Mouse (Mus musculus) inflammation-experienced regulatory T-cells, adult 6 months (primary cell): ENCODE data around the gene Ptprg. TPM values are rescaled to one million over a fixed set of nuclear protein-coding genes. Genes with fewer than 3 reads are reported as not detected.

Experiments
- ATAC-seq: one replicate; pipeline ENCODE4 v1.8.0; 2017
- polyA plus RNA-seq, 3 experiments: library from polyadenylated mRNA; unstranded; fragments of 100-300 nt; shearing (Covaris generic); gene quantifications; one replicate each; pipeline ENCODE4 v1.2.1; 2017

The Ptprg gene
- polyA plus RNA-seq, 3 experiments from 2014 or later = 0.24 TPM; not detected in 2

DNA sequence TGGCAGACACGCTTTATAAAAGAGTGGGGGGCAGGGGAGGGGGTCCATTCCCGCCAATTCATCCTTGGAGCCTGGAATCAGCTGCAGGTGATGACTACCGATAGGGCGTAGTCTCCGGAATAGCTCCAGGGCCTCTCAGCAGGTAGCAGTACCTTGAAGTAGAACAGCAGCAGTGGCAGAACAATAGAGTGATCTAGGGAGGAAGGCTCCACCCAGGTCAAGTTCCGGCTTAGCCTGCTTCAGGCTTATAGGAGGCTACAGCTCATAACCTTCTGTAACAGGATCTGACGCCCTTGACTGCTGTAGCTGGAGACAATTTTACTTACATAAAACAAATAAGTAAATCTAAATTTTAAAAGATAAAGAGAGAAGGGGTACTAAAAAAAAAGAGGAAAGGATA lies 554.1 kb downstream of the Ptprg start:
- no peak for ATAC-seq

DNA sequence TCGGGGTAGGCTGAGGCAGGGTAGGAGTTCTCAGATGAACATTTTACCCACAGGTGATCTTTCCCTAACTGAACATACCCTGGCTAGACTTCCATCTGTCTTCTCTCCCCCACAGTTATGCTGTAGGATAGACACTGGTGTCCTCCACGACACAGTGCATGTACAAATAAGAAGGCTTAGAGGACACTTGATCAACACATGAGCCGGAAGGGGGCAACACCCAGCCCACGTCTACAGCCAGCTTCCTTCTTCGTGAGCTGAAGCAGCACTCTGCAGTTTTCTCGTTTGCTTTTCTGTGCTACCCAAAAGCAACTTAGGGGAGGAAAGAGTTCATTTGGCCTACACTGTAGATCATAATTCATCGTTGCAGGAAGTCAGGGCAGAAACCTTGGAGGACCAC lies 554.7 kb downstream of the Ptprg start:
- no peak for ATAC-seq

DNA sequence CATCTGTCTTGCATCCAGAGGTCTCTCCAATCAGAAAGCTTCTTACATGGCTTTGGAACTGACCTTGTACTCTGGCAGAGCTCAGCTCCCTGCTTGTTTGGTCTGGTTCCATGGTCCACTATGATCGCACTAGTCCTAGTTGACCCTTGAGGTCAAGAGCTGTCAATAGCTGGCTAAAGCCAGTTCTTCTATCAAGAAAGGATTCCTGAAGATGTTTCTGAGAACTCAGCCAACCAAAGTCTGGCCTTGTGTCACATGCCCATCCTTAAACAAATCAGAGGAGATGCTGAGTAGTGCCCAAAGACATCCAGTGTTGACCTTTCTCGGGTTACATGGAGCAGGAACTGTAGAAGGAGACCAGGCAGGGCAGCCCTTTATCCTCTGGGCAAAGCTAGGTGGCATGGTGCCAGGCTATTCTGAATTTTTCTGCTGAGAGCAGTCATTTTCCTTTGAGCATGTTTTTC lies 559.2 kb downstream of the Ptprg start:
- no peak for ATAC-seq

DNA sequence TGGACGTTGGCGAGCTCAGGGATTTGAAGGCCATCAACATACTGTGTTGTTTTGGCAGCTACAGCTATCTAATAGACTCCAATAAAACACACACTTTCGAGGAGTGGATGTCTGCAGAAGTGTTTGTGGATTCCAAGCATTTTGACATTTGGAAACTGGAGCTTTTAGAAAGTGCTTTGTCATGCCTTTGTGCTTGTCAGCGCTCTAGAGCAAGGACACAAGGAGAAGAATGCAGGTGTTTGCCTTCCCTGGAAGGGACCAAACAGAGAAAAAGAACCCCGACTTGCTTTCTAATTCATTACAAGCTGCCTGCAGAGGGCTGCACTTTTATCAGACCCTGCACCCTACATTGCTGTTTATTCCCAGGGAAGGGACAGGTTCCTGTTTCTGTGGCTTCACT lies 560.0 kb downstream of the Ptprg start:
- no peak for ATAC-seq

DNA sequence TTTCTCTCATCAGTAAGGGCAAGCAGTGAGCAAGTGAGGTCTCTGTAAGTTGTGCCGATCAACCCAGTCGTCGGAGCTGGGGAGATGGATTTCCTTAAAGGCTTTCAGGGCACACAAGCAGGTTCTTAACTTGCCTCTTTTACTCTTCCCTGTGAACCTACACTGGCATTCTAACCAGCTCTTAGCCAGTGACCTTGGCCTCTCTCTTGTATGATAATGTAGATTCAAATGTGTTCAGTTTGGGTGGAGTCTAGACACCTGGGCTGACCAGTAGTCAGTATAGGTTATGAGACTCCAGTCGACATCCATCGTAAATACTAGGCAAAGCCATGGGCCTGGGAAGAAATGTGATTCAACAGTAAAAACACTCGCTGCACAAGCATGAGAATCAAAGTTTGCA lies 560.7 kb downstream of the Ptprg start:
- no peak for ATAC-seq

DNA sequence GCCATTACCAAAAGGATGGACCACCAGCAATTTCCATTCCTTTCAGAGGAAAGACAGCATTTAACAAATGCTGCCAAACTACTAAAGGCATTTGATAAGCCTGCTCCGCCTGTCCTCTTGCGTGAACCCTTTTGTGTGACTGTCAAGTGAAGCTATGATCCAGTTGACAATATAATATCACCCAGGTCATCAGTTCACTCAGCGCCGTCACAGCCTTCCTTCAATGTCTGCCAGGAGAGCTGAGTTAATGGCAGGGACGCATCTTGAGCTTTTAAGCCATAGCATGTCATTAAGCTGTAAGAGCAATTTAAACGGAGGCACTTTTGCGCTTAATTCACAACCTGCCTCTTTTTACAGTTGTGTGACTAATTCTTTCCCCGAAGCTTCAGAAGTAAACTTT lies 565.9 kb downstream of the Ptprg start:
- no peak for ATAC-seq

DNA sequence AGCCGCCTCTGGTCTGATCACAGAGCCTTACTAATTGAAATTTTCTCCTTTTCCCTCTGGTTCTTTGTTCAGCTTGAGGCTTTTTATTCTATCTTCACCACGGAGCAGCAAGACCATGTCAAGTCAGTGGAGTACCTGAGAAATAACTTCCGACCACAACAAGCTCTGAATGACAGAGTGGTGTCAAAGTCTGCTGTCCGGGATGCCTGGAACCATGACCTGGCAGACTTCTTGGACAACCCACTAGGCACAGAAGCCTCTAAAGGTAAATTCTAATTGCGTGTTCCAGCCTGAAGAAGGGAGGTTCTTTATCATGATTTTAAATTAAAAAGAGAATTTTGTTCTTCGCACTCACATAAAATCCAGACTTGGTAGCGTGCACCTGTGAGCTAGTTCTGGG lies 568.6 kb downstream of the Ptprg start:
- no peak for ATAC-seq

DNA sequence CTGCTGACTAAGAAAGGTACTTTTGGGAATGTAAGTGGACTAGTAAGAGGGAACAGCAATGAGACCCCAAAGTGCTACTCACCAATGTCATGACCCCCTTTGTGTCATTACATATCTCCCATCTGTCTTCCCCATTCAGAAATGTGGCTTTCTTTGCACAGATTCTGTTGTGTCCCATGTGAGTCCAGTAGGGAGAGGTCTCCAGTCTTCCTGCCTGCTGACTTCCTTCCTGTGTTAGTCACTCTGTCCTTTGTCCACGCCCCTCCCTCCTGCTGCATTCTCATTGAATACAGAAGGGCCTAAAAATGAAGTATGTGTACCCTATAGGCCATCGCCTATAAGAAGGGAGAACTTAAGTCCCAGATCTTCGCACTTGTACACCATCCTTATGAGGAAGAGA lies 571.4 kb downstream of the Ptprg start:
- no peak for ATAC-seq

DNA sequence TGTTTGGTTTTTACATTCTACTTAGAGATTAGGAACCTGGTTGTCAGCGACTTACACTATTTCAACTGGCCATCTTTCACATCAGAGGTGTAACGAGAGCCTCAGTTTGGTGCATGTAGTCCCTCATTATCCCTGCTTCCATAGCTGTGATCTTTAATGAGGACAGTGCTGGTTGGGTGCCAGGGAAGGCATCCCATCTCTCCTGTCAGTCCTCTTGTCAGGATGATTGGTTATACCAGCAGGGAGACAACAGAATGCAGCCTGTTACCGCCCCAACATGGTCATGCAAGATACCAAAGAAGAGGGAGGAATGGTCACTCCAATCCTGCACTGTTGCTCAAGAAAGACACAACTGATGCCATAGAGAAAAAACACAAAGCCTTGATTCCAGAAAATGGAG lies 574.6 kb downstream of the Ptprg start:
- ATAC-seq = no peak

DNA sequence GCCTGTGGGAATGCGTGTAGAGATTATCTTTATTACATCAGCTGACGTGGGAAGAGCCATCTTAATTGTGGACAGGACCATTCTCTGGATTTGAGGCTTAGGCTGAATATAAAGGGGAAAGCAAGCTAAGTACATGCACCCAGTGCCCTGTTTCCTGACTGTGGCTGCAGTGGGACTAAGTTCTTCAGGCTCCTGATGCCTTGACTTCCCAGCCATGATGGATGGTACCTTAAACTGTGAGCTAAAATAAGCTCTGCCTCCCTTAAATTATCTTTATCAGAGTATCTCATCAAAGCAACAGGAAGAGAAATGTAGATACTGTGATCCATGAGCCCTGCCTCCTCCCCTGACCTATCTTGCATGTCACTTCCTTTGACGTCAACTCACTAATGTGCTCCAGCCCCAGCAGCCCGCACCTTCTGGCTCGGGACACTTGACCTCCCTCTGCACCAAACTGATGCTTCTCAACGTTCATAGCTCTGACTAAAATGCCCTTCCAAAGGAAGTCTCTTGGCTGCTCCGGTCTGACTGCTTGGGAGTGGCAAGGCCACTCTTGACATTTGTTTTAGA lies 578.8 kb downstream of the Ptprg start:
- no peak for ATAC-seq

DNA sequence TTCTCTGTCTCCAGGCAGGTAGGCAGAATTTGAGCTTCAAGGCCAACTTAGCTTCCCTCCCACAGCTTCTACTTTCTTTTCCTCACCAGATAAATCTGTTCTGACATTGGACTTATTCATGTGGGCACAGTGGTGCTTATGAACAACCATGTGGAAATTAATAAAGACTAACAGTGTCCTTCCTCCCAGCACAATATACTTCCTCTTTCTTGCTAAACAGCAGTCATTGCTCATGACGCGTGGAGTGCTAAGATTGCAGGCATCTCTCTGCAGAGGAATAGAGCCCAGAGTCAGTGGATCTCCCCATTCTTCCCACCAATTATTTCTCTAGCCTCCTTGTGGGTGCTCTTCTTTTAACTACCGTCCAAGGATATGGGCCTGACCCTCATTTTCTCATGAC lies 579.8 kb downstream of the Ptprg start:
- no peak for ATAC-seq

DNA sequence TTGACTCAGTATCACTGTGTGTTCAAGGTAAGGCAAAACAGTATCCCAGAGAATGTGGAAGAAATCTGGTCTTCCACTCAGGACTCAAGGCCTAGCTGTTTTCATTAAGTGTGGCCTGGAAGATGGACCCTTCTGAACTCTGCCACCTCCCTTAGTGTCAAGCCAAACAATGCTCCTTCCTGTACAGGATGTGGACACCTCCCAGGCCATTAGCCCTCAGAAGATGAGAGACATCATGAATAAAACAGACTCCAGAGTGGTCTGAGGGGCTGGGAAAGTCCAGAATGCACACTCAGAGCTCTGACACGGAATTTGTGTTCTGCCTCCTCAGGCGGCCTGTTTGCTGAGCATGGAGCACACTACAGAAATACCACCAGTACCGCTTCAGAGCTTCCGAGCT lies 581.2 kb downstream of the Ptprg start:
- ATAC-seq = no peak

DNA sequence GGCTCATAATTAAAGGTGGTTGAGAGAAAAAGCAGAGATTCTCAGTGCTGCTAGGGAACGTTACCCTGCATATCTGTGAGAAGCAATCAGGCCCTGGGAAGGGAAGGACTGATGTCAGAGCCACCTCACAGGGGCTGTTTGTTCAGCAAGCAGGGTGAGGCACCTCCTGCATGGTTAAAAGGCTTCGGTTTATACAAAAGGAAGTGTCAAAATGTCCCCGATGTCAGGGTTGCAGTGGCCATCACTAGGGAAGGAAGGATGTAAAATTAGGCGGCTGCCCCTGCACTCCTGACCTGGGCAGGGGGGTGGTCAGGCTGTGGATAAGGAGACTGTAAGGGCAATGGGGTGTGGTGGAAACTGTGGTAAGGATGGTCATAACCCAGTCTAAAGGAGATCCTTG lies 583.2 kb downstream of the Ptprg start:
- ATAC-seq = no peak

DNA sequence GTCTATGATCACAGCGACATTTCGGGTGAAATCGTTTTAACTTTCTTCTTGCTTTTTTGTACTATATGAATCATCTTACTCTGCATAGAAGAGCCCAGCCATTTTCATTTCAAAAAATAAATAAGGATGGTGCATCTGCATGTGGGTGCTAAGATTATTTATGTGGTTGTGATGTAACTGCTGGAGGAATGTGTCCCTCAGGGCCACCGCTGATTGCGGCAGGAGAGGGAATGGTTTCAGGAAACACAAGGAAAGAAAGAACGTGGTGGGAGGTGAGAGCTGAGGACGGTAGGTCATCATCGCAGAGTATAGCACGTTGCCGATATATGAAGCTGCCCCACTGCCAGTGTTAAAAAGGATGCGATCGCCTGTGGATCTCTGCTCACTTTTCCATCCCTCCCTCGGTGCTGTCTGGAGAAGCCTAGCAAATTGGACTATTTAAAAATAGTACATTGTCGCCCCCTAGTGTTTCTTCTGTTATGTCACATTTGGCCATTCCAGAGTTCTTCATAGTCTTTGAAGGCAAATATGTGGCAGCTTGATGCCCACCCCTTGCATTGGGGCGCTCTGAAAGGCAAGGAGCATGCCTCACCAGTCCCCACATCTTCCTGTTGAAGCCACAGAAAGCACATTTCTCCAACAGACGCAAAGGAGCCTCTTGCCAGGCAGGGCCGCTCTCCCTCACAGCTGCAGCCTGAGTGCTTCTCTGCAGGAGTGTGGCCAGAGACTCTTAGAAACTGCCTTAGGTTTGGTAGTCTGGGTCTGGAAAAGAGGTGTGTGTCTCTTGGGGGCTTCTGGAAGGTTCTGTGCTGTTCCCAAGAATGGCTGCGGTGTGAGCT lies 586.5 kb downstream of the Ptprg start:
- no peak for ATAC-seq

DNA sequence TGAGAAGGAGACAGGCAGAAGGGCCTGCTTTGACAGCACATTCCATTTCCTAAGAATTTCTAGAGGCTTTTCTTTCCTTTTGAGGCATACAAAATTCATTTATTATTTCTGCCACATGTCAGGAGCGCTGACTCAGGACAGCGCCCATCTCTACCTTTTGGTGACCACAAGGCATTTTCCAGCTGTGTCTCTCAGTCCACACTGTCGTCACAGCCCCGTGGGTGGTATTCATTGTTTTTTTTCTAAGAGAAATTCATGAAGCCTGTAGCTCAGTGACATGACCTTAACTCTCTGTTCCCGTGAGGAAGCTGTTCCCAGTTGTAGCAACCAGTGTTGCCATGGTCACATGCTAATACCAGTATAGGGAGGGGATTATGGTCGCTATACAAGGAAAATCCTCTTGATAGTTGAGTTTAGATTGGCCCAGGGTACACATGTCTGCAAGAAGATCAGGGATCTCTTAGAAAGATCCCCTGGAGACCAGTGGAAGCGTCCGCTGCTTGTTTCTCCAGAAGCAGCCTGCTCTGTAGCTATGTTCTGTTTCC lies 590.7 kb downstream of the Ptprg start:
- no peak for ATAC-seq

DNA sequence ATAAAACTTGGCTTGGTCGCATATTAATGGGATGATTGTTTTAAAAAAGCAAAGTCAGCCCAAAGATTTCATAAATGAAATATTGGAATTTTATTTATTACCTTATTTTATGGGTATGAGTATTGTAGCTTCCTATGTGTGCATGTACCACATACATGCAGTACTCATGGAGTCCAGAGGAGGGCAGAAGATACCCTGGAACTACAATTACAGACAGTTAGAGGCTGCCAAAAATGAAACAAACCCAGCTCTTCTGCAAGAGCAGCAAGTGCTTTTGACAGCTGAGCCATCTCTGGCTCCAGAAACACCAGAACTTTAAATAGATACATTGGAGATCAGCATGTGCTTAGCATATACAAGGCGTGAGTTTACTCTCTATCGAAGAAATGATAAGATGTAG lies 592.6 kb downstream of the Ptprg start:
- no peak for ATAC-seq

DNA sequence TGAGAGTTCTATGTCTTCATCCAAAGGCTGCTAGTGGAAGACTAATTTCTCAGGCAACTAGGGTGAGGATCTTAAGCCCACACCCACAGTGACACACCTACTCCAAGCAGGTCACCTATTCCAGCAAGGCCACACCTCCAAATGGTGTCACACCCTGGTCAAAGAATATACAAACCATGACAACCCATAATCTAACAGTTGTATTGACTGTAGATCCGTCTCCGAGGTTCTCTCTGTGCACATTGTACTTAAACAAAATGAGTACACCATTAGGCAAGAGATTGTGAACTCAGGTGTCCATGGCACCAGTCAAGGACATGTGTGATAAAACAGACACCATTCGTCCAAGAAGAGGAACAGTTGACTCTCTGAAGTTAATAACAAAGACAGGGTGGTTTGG lies 596.2 kb downstream of the Ptprg start:
- ATAC-seq = no peak

DNA sequence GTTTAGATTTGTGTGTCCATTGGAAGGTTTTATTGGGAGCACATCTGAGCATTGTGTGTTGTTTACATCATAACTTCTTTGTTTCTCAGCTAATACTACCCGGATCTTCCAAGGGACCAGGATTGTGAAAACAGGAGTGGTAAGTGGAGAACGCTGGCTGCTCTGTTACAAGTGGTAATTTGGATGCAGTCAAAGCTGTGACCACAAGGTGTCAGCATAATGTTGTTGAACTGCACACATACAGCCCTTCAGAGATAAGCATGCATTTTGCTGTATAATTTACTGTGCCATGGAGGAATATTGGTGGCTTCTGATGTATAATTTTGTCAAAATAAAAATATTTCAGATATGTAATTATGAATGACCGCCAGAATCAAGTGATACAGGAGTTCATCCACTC lies 598.6 kb downstream of the Ptprg start:
- ATAC-seq = no peak

DNA sequence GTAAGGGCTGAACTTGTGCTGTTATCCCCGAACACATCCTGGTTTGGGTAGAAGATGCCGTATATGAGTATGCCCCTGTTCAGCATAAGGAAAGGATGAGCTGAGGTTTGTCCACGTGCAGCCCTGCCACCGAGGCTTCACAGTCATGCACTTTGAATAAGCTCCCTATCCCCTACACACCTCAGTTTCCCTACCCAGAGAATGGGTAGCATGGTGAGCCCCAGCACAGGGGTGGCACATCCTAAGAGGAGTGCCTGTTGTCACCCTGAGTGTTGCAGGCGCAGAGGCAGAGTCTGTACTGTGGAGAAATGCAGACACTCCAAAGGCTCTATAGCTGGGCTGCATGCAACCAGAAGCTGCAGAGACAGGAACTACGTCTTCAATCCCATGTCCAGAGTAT lies 599.4 kb downstream of the Ptprg start:
- no peak for ATAC-seq

DNA sequence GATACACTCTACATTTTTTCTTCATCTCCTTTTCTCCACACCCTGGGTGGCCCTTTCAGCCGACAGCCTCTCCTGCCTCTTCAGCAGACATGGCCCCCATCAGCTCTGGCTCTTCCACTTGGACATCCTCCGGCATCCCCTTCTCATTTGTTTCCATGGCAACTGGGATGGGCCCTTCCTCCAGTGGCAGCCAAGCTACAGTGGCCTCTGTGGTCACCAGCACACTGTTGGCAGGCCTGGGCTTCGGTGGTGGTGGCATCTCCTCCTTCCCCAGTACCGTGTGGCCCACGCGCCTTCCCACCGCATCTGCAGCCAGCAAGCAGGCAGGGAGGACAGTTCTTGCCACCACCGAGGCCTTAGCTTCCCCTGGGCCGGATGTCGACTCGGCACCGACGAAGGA lies 600.3 kb downstream of the Ptprg start:
- ATAC-seq = no peak

DNA sequence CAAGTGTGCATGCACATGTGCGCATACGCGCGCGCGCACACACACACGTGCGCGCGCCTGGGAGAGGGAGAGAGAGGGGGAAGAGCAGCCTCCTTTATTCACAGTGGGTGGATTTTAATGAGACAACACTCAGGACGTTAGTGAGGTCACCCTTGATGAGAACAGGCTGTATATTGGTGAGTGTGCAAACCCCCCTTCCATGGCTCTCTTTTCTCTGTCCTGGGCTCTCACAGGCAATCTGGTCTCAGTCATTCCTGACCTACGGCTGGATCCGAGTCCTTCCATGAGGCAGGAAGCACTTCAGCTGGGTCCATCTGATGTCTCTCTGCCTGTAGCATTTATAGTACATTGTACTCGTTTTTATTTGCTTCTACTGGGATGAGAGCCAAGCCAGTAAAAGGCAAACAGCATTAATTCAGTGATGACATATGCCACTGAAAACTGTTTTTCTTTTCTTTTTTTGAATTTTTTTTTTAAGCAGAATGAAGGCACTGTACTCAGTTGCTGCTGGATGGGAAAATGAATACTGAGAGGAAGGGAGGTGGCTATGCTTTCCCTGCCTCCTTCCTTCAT lies 608.5 kb downstream of the Ptprg start:
- ATAC-seq = no peak

DNA sequence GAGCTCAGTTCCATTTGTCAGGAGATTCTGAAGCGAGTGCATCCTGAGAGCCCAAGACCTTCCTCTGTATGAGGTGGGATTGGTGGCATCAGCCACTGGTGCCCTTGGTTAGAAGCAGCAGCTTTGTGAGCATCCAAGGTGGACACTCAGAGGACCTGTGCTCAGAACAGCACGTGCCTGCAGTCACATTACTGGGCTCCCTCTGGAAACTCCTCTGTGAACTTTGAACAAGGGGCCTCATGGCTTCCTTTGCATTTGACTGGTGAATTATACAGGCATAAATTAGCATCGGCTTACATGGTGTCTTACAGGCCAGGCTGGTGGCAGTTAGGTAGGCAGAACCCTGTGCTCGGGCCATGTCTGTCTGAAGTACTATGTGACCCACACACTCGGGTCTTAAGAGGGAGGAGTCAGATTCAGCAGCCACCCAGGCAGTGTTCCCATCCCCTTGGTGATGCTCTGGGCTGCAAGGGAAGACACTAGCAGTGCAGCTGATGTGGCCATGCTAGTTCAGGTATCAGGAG lies 609.1 kb downstream of the Ptprg start:
- ATAC-seq = no peak

DNA sequence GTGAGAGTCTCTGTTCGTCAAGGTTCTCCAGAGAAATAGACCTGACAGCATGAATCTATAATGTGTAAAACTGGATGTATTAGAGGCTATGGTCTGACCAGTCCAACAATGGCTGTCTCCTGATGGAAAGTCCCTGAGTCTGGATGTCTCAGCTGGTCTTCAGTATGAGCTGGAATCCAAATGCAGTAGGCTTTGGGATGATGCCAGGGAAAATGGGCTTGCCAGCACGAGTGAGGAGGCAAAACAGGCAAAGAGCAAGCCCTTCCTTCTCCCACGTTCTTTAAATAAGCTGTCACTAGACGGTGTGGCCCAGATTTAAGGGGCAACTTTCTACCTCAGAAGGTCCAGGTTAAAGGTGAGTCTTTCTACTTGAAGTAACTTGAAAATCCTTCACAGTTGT lies 609.9 kb downstream of the Ptprg start:
- no peak for ATAC-seq

DNA sequence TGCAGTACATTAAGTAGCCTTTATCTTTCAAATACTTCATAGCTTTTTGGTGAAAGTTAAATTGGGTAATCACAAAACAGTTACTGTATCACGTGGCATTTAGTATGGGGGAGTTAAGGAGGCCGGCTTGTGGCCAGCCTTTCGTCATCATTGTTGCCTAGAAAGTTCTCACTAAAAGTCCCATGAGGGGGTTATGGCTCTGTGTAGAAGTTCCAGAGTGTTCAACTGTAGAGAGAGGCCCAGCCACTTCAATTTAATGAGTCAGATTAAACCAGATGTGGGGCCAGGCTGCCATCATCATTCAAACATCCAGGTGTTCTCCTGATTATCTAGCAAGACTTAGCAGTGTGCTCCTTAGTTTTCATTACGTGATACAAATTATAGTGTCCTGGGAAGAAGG lies 613.9 kb downstream of the Ptprg start:
- no peak for ATAC-seq
